Mouse (Mus musculus) erythroblast, adult 5-6 weeks (primary cell): Measurements from ENCODE around the gene Lsm4. TPM values are rescaled to one million over a fixed set of nuclear protein-coding genes. Genes with fewer than 3 reads are reported as not detected.

Experiments
- ATAC-seq: replicated peaks from 2 replicates; pipeline ENCODE4 v1.8.0; 2016; ENCODE audit warnings: moderate number of reproducible peaks, mild to moderate bottlenecking, moderate TSS enrichment, inconsistent platforms; ENCODE audit not compliant: poor library complexity, low FRiP score, severe bottlenecking
- total RNA-seq, 2 experiments: library from RNA; stranded (forward) in 1 of 2; stranded (reverse) in 1 of 2; fragments of 150-400 nt in 1 of 2; fragments of 200-764, 138-1000 nt in 1 of 2; gene quantifications; 2 replicates each; pipeline versions ENCODE4 v1.2.3 to v1.2.4; 2015 to 2017; ENCODE audit warnings: low replicate concordance in 2 of 2

Gene Lsm4
- total RNA-seq, 2 experiments from 2014 or later, result 26.2 to 41.1 TPM

GRCm38 (mm10) chr8:70672325-70673078, 546 bp upstream of the Lsm4 start:
- ATAC-seq, result no peak

- ATAC-seq, result no peak
These were observed 1.1 kb downstream of the Lsm4 start for GRCm38 (mm10) chr8:70674109-70674508.

- ATAC-seq, result peak; percentile 42
These were observed 1.7 kb downstream of the Lsm4 start for GRCm38 (mm10) chr8:70674716-70675115.

- no peak for ATAC-seq
These were observed 2.3 kb downstream of the Lsm4 start for GRCm38 (mm10) chr8:70675336-70675735.

GRCm38 (mm10) chr8:70677451-70678080, 4.5 kb downstream of the Lsm4 start:
- ATAC-seq, result no peak

GRCm38 (mm10) chr8:70678679-70679078, 5.6 kb downstream of the Lsm4 start:
- no peak for ATAC-seq

- ATAC-seq, result no peak
These were observed 6.4 kb downstream of the Lsm4 start for GRCm38 (mm10) chr8:70679404-70679803.

- no peak for ATAC-seq
These were observed 7.0 kb downstream of the Lsm4 start for GRCm38 (mm10) chr8:70680039-70680438.

GRCm38 (mm10) chr8:70681410-70681809, 8.4 kb downstream of the Lsm4 start:
- ATAC-seq, result no peak

GRCm38 (mm10) chr8:70682193-70682592, 9.1 kb downstream of the Lsm4 start:
- ATAC-seq, result no peak

- ATAC-seq, result no peak
These were observed 9.6 kb downstream of the Lsm4 start for GRCm38 (mm10) chr8:70682692-70683091.

- no peak for ATAC-seq
These were observed 11.2 kb downstream of the Lsm4 start for GRCm38 (mm10) chr8:70684291-70684690.

GRCm38 (mm10) chr8:70687576-70687975, 14.5 kb downstream of the Lsm4 start:
- no peak for ATAC-seq

- no peak for ATAC-seq
These were observed 15.1 kb downstream of the Lsm4 start for GRCm38 (mm10) chr8:70688136-70688535.

- ATAC-seq, result no peak
These were observed 16.9 kb downstream of the Lsm4 start for GRCm38 (mm10) chr8:70689892-70690390.

GRCm38 (mm10) chr8:70691230-70691629, 18.2 kb downstream of the Lsm4 start:
- ATAC-seq, result no peak

GRCm38 (mm10) chr8:70691727-70692231, 18.7 kb downstream of the Lsm4 start:
- no peak for ATAC-seq

- no peak for ATAC-seq
These were observed 20.6 kb downstream of the Lsm4 start for GRCm38 (mm10) chr8:70693636-70694035.

GRCm38 (mm10) chr8:70695318-70696018, 22.4 kb downstream of the Lsm4 start:
- ATAC-seq, result 0 out of 2 replicates have a peak, but pooled peaks have one; percentile 3
